Mouse (Mus musculus) G1E-ER4 (cell line): ENCODE results near the gene Mex3d. TPM values are rescaled to one million over a fixed set of nuclear protein-coding genes. Genes with fewer than 3 reads are reported as not detected.

Experiments
- GATA1 ChIP-seq: IDR thresholded peaks from one replicate; pipeline ENCODE4 v1.8.0; 2012; ENCODE audit warnings: low read length, inconsistent platforms
- polyA plus RNA-seq: library from polyadenylated mRNA; stranded (reverse); fragments of >175 nt; gene quantifications from 2 replicates; pipeline ENCODE4 v1.2.3, GENCODE M21; 2012

Gene Mex3d
- polyA plus RNA-seq, 1 experiment = 53.8 TPM

DNA sequence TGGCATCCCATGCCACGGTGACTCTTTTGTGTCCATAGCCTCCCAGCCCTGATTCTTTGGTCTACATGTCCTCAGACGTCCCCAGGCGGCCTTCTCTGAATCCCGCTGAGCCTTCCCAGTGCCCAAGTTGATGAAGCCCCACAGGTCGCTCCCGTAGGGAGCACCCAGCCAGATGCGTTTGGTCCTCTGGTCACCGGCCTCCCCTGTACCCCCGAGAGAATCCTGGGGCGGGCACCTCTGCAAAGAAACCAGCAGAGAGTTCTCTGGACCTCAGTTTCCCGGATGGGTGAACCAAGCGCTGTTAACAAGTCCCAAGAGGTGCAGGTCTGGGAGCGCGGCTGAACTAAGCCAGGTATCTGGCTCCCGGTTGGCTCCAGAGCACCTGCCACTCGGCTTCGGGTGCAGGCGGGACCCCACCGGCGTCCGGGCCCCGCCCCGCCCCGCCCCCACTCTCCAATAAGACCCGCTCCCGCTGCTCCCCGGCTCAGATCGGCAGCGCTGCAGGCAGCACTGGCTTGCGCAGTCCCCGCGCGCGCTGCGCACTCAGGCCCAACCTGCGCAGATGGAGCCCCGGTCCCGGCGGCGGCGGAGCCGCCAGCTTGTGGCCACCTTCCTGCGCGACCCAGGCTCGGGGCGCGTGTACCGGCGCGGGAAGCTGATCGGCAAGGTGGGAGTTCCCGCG is 31.3 kb downstream of the Mex3d start, which contains the start of gene Plk5:
Plk5 (plus strand) TSS at position 459 of the 682 bp plus-strand sequence.
- no peak for TF ChIP-seq GATA1

- TF ChIP-seq GATA1 = no peak
Observed at GRCm38 (mm10) chr10:80355431-80355830, 32.0 kb downstream of the Mex3d start.

GRCm38 (mm10) chr10:80352727-80353126 is 34.7 kb downstream of the Mex3d start:
- TF ChIP-seq GATA1 = no peak

GRCm38 (mm10) chr10:80351896-80352295 is 35.6 kb downstream of the Mex3d start:
- TF ChIP-seq GATA1 = no peak

DNA sequence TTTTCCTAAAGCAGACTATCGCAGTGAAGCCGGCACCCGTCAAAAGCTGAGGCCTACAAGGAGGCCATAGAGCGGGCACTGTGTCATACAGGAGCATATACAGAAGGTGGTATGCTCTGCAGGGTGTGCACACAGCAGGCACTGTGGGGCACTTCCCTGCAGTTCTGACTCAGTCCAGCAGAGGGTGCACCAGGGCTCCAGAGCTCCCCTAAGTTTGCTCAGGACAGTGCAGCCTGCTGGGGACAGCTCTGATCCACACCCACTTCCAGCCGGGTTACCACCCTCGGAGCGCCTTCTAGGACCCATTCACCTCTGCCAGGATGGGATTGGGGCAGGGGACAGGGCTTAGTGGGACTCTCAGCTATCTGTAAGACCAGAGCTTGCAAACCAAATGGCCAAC is 37.2 kb downstream of the Mex3d start:
- no peak for TF ChIP-seq GATA1

DNA sequence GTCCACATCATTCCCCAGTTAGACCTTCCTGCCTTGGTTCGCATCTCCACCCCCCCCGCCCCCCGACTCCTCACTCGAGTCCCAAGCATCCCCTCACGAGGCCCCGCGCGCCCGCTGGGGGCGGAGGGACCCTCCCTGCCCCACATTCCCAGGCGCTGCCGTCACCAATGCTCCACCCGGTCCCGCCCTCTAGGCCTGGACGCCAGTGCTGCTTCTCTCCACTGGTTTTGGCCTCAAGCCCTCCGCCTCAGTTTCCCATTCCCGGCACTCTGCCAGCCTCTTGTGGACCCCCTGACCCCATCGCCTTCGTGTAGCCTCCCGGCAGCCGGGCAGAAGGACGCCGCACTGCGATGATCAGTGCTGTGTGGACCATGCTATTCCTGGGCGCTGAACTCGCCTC is 38.5 kb downstream of the Mex3d start:
- TF ChIP-seq GATA1 = no peak

DNA sequence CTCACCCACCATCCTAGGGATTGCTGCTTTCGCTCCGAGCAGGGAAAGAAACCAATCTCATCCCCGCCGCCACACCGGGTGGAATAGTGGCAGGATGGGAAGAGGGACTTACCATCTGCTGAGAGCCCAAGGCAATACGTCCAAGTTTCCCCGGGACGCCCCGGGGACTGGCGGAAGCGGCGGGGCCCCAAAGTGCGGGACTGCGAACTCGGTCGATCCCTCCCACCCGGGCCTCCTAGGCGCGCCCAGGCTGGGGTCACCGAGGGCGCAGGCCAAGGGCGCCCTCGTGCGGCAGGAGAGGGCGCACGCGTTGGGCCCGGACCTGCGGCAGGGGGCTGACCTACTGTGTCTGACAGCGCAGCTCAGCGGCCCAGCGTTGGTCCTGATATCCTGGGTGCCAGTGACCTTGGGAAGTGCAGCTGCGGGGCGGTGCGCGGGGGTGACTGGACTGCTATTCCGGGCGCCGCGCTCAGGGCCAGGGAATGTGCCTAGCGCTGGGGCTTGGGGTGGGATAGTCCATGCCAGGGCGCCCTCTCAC is 39.1 kb downstream of the Mex3d start, which contains the start of gene Adamtsl5:
Adamtsl5 (minus strand) TSS at position 169 of the 538 bp plus-strand sequence.
- TF ChIP-seq GATA1 = no peak

DNA sequence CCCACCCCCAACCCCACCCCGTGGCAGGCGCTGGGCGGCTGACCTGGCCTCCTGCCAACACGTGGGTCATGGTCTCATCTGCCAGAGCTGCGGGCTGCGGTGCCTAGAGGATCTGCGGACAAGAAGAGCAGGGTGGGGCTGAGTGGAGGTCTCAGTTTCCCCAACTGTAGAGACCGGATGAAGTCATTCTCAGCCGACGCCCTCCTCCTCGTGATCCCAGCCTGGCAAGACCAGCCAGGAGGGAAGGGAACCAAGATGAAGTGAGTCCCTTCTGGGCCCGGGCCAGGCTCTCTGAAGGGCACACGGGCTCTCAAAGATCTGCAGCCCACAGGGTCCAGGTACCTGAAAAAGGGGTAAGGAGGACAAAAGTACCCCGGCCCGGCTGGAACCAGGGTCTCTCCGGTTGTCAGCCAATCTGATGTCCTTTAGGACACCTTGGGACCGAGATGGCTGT is 39.9 kb downstream of the Mex3d start:
- no peak for TF ChIP-seq GATA1

DNA sequence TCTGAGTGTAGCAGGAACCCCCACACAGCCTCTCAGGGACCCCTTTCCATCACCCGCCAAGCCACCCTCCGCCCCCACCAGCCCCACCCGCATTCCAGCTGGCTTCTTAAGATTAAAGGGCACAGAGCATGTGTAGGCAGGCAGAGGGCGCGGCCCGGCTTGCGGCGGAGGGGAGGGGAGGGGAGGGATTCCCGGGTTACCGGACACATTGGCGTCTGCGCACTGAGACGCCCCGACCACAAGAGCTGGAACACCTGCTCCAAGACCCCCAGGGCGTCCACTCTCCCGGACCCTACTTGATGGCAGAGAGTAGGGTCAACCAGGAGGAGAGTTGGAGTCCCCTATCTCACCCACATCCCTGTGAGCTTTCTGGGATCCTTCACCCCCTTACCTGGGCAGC is 42.3 kb downstream of the Mex3d start:
- TF ChIP-seq GATA1 = no peak

GRCm38 (mm10) chr10:80344131-80344661 is 43.3 kb downstream of the Mex3d start:
- peak; percentile 48 for TF ChIP-seq GATA1

- no peak for TF ChIP-seq GATA1
Observed at GRCm38 (mm10) chr10:80343425-80343895, 44.0 kb downstream of the Mex3d start.

DNA sequence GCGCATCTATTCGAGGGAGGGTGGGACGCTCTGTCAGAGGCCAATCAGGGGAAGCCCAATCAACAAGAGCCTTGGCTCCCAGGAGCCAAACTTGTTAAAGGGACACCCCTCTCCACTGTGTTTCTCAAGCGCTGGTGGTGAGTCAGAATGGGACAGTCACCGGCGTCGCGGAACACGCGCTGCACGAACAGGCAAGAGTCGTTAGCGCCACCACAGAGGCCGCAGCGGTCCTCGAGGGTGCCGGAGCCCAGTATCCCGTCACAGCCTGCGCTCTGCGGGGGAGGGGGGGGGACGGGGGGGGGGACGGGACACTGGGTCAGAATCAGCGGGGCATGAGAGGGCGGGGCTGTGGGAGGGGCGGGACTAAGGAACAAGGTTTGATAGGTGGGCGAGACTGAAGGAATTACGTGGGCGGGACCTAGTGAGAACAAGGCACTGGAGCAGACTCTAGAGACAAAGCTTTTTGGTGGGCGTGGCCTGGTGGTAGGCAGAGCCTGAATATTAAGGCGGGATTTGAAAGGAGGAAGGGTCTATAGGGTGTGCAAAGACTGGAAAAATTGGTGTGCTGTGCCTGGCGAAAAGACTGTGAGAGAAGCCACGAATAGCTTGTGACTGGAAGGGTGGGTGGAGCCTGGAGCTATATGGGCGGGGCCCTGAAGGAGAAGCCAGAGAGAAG is 44.6 kb downstream of the Mex3d start:
- TF ChIP-seq GATA1 = no peak

DNA sequence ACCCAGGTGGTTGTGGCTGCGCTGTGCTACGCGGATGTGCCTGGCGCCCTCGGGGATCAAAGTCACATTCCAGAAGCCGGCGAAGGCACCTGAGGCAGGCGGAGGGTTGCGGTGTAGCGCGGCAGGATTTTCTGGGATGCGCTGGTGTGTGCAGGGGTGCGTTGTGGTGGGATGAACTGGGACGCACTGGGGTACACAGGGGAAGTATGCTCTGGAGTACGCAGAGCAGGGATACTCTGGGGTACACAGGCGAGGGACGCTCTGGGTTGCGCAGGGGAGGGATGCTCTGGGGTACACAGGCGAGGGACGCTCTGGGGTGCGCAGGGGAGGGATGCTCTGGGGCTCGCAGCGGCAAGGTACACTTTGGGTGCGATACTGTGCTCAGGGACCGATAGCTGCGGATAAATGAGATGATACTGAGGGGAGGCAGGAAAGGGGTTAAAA is 45.1 kb downstream of the Mex3d start:
- TF ChIP-seq GATA1 = no peak

- TF ChIP-seq GATA1 = no peak
Observed at GRCm38 (mm10) chr10:80341491-80342304, 45.8 kb downstream of the Mex3d start.

DNA sequence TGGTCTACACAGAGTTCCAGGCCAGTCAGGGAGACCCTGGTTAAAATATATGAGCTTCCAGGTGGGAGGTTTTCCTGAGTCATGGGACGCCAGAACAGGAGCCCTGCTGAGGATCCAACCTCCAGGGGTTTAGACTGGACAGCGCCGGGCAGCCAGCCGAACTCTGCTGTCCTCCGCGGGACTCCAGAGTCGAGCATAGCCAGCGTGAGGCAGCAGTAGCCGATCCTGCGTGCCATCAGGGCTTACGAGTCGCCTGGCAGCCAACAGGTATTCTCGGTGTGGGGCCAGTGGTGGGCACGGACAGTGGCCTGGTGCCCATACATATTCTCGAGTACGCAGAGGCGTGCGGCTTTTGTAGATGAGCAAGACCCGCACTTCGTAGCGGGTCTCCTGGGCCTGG is 46.4 kb downstream of the Mex3d start:
- TF ChIP-seq GATA1 = no peak
